Mouse (Mus musculus) liver, embryonic 12.5 days (tissue): ENCODE data around the gene Cldn6. TPM values are rescaled to one million over a fixed set of nuclear protein-coding genes. Genes with fewer than 3 reads are reported as not detected.

Source experiments
- ATAC-seq: fragments of 200-750 bp; cut with Nextera tagmentation; 2 replicates; pipeline ENCODE4 v1.8.0; 2017; ENCODE audit warnings: moderate number of reproducible peaks, mild to moderate bottlenecking, moderate library complexity
- H3K27ac ChIP-seq: fragments of 300-500 bp; sonication (generic); 2 replicates; pipeline ENCODE4 v1.5.1; 2016; ENCODE audit warnings: mild to moderate bottlenecking
- H3K27me3 ChIP-seq: fragments of 300-500 bp; sonication (generic); replicated peaks from 2 replicates; pipeline ENCODE4 v1.6.1; 2016; ENCODE audit warnings: mild to moderate bottlenecking, moderate library complexity
- H3K36me3 ChIP-seq: fragments of 300-500 bp; sonication (generic); 2 replicates; pipeline ENCODE4 v1.6.1; 2016; ENCODE audit warnings: mild to moderate bottlenecking, moderate library complexity
- H3K4me1 ChIP-seq: fragments of 300-500 bp; sonication (generic); 2 replicates; pipeline ENCODE4 v1.6.1; 2016
- H3K4me2 ChIP-seq: fragments of 300-500 bp; sonication (generic); 2 replicates; pipeline ENCODE4 v1.6.1; 2016; ENCODE audit warnings: mild to moderate bottlenecking, moderate library complexity
- H3K4me3 ChIP-seq: fragments of 300-500 bp; sonication (generic); 2 replicates; pipeline ENCODE4 v1.5.1; 2016; ENCODE audit warnings: mild to moderate bottlenecking, moderate library complexity
- H3K9ac ChIP-seq: fragments of 300-500 bp; sonication (generic); 2 replicates; pipeline ENCODE4 v1.6.1; 2016; ENCODE audit warnings: mild to moderate bottlenecking, moderate library complexity
- H3K9me3 ChIP-seq: fragments of 300-500 bp; sonication (generic); replicated peaks from 2 replicates; pipeline ENCODE4 v1.6.1; 2016; ENCODE audit warnings: mild to moderate bottlenecking, moderate library complexity
- WGBS: fragments of 180-500 bp; shearing (Covaris S2); methylation state at CpG from one replicate; pipeline ENCODE4 v1.1.7; 2016; ENCODE audit not compliant: insufficient replicate concordance; 5-methylcytosine and 5-hydroxymethylcytosine counted together
- polyA plus RNA-seq: library from polyadenylated mRNA; unstranded; fragments of >200 nt; fragmentation: Nextera tagmentation; extraction: Ambion mirVana; gene quantifications from 2 replicates; pipeline ENCODE4 v1.2.1, GENCODE M21; 2016

Gene Cldn6
- polyA plus RNA-seq, 1 experiment from 2014 or later, result 2.3 TPM

GRCm38 (mm10) chr17:23676473-23677031 is 2.5 kb upstream of the Cldn6 start:
- Histone ChIP-seq H3K9ac (peak overlapping the region; percentile 69), H3K27me3 (peaks cover 70% of the 10 kb centered on the region)

GRCm38 (mm10) chr17:23677236-23677679 is 1.8 kb upstream of the Cldn6 start, which contains the start of gene Tnfrsf12a:
Tnfrsf12a (minus strand) TSS chr17:23677468.
- Histone ChIP-seq H3K9me3 (no peaks in the 10 kb centered on the region), H3K9ac (peak within 1 kb of the TSS; percentile 69), H3K4me1 (peaks cover 55% of the 10 kb centered on the region), H3K27me3 (peaks cover 77% of the 10 kb centered on the region), H3K4me3 (peak within 1 kb of the TSS; percentile 63), H3K4me2 (peak within 1 kb of the TSS; percentile 93), H3K36me3 (no peaks in the 10 kb centered on the region), H3K27ac (no peak within 1 kb of the TSS)
- under 1% methylated on average over 34 of the region's 34 CpGs for WGBS
- peak; percentile 23; the same call in 1 of the 2 replicates for ATAC-seq

More at GRCm38 (mm10) chr17:23676473-23677031, 2.5 kb upstream of the Cldn6 start:
- ATAC-seq, result no peak
- Histone ChIP-seq H3K36me3 (no peaks in the 10 kb centered on the region), H3K4me3 (peak overlapping the region; percentile 63), H3K27ac (no peak overlapping the region), H3K4me2 (peak overlapping the region; percentile 93), H3K9me3 (no peaks in the 10 kb centered on the region), H3K4me1 (peaks cover 62% of the 10 kb centered on the region)
- WGBS, result 0% methylated on average over 36 of the region's 37 CpGs

GRCm38 (mm10) chr17:23680336-23680735 is 1.3 kb downstream of the Cldn6 start:
- H3K4me1 ChIP-seq, result peaks cover 30% of the 10 kb centered on the region
- H3K27ac ChIP-seq, result no peak overlapping the region
- WGBS, result 40% methylated on average over 9 of the region's 9 CpGs
- peaks cover 100% of the 10 kb centered on the region for H3K27me3 ChIP-seq
- no peak overlapping the region for H3K9ac ChIP-seq
- no peaks in the 10 kb centered on the region for H3K9me3 ChIP-seq
- H3K4me2 ChIP-seq, result no peak overlapping the region
- H3K4me3 ChIP-seq, result no peak overlapping the region
- H3K36me3 ChIP-seq, result no peaks in the 10 kb centered on the region
- ATAC-seq, result no peak

GRCm38 (mm10) chr17:23681086-23681485 is 2.0 kb downstream of the Cldn6 start:
- no peaks in the 10 kb centered on the region for H3K36me3 ChIP-seq
- H3K4me3 ChIP-seq, result no peak overlapping the region
- ATAC-seq, result no peak
- H3K9ac ChIP-seq, result no peak overlapping the region
- H3K9me3 ChIP-seq, result no peaks in the 10 kb centered on the region
- 45% methylated on average over 10 of the region's 10 CpGs for WGBS
- H3K27me3 ChIP-seq, result peaks cover 97% of the 10 kb centered on the region
- H3K4me1 ChIP-seq, result peaks cover 22% of the 10 kb centered on the region
- no peak overlapping the region for H3K27ac ChIP-seq
- no peak overlapping the region for H3K4me2 ChIP-seq

GRCm38 (mm10) chr17:23682092-23682491 is 3.0 kb downstream of the Cldn6 start:
- no peaks in the 10 kb centered on the region for H3K9me3 ChIP-seq
- ATAC-seq, result no peak
- peaks cover 12% of the 10 kb centered on the region for H3K4me1 ChIP-seq
- H3K36me3 ChIP-seq, result no peaks in the 10 kb centered on the region
- no peak overlapping the region for H3K27ac ChIP-seq
- no peak overlapping the region for H3K4me2 ChIP-seq
- no peak overlapping the region for H3K4me3 ChIP-seq
- H3K9ac ChIP-seq, result no peak overlapping the region
- 46% methylated on average over 4 of the region's 4 CpGs for WGBS
- peaks cover 87% of the 10 kb centered on the region for H3K27me3 ChIP-seq

GRCm38 (mm10) chr17:23682530-23682929 is 3.5 kb downstream of the Cldn6 start:
- Histone ChIP-seq H3K4me3 (no peak overlapping the region), H3K27me3 (peaks cover 83% of the 10 kb centered on the region), H3K9ac (no peak overlapping the region), H3K9me3 (no peaks in the 10 kb centered on the region), H3K4me2 (no peak overlapping the region), H3K4me1 (peaks cover 8% of the 10 kb centered on the region), H3K27ac (no peak overlapping the region), H3K36me3 (no peaks in the 10 kb centered on the region)
- no peak for ATAC-seq
- 57% methylated on average over 3 of the region's 3 CpGs for WGBS

- Histone ChIP-seq H3K27ac (no peak overlapping the region), H3K4me1 (peaks cover 5% of the 10 kb centered on the region; the same call in 1 of the 2 replicates), H3K9me3 (no peaks in the 10 kb centered on the region), H3K4me3 (no peak overlapping the region), H3K36me3 (no peaks in the 10 kb centered on the region), H3K27me3 (peaks cover 76% of the 10 kb centered on the region), H3K9ac (no peak overlapping the region), H3K4me2 (no peak overlapping the region)
- WGBS, result 20% methylated on average over 15 of the region's 15 CpGs
- ATAC-seq, result no peak
These were observed 4.2 kb downstream of the Cldn6 start for GRCm38 (mm10) chr17:23683226-23683625.

- no peak for ATAC-seq
- Histone ChIP-seq H3K27me3 (peaks cover 67% of the 10 kb centered on the region), H3K4me3 (no peak within 1 kb of the TSS), H3K4me1 (peaks cover 5% of the 10 kb centered on the region; the same call in 1 of the 2 replicates), H3K4me2 (no peak within 1 kb of the TSS), H3K9ac (no peak within 1 kb of the TSS), H3K36me3 (no peaks in the 10 kb centered on the region), H3K9me3 (no peaks in the 10 kb centered on the region), H3K27ac (no peak within 1 kb of the TSS)
- 23% methylated on average over 15 of the region's 15 CpGs for WGBS
These were observed 5.0 kb downstream of the Cldn6 start, which contains the start of gene Cldn9 for GRCm38 (mm10) chr17:23683856-23684672. Cldn9 (minus strand) TSS chr17:23684026.

- H3K9me3 ChIP-seq, result no peaks in the 10 kb centered on the region
- no peak overlapping the region for H3K4me2 ChIP-seq
- H3K27me3 ChIP-seq, result peaks cover 66% of the 10 kb centered on the region
- no peaks in the 10 kb centered on the region for H3K36me3 ChIP-seq
- ATAC-seq, result no peak
- no peak overlapping the region for H3K27ac ChIP-seq
- H3K4me1 ChIP-seq, result peaks cover 4% of the 10 kb centered on the region; the same call in 1 of the 2 replicates
- H3K4me3 ChIP-seq, result no peak overlapping the region
- no peak overlapping the region for H3K9ac ChIP-seq
- 50% methylated on average over 1 of the region's 1 CpGs for WGBS
These were observed 15.4 kb downstream of the Cldn6 start for GRCm38 (mm10) chr17:23694491-23694890.

- ATAC-seq, result no peak
- Histone ChIP-seq H3K4me3 (no peak overlapping the region), H3K36me3 (no peaks in the 10 kb centered on the region), H3K4me1 (peaks cover 12% of the 10 kb centered on the region; the same call in 1 of the 2 replicates), H3K27ac (no peak overlapping the region), H3K27me3 (peaks cover 80% of the 10 kb centered on the region), H3K9me3 (no peaks in the 10 kb centered on the region), H3K4me2 (no peak overlapping the region), H3K9ac (no peak overlapping the region)
- WGBS, result 14% methylated on average over 3 of the region's 3 CpGs
These were observed 16.8 kb downstream of the Cldn6 start for GRCm38 (mm10) chr17:23695801-23696200.

- Histone ChIP-seq H3K4me2 (peak overlapping the region; percentile 92), H3K9ac (peak overlapping the region; percentile 55), H3K36me3 (no peaks in the 10 kb centered on the region), H3K4me1 (peaks cover 12% of the 10 kb centered on the region; the same call in 1 of the 2 replicates), H3K27me3 (peaks cover 88% of the 10 kb centered on the region), H3K9me3 (no peaks in the 10 kb centered on the region), H3K4me3 (peak overlapping the region; percentile 64), H3K27ac (no peak overlapping the region)
- peak; percentile 30; the same call in 1 of the 2 replicates for ATAC-seq
- 3% methylated on average over 67 of the region's 101 CpGs for WGBS
These were observed 20.4 kb downstream of the Cldn6 start for GRCm38 (mm10) chr17:23699131-23700077.
